Comparison of ENCODE assay signal across 7 mouse cellular contexts in the genomic region with DNA sequence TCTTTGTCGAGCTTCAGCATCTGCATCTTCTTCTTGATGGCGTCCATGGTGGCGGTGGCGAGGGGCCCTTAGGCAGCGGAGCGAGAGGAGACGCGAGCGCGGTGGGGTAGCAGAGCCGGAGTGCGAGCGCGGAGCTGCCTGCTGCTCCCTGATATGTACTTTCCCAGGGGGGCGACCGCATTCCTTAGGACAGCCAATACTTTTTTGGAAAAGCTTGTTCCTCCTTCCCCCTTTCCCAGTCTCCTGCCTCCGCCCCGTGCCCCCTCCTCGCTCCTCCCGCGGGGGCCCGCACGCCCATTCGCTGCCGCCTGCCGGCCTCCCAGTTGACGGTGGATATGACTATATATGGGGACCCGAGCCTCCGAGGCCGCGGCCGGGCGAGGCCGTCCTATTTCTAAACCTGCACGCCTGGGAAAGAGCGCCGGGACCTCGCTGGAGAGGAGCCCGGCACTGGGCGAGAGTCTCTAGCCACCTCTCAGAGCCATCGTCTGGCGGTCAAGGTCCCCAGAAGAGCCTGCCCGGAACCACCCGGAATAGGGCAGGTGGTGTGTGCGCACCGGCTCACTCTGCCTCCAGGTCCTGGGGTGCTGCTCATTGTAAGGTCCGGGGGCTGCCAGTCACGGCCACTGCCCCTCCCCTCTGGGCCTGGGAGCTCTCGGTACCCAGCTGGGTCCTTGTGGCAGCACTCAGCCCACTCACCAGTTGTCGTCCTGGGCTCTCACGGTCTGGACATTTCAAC. TPM values are rescaled to one million over a fixed set of nuclear protein-coding genes. Genes with fewer than 3 reads are reported as not detected.
DNase-seq lines count a peak whose midpoint lies in the region; ATAC-seq and TF ChIP-seq lines count a peak whose summit lies in the region.

A gene (minus strand): TSS at position 321 of the 739 bp plus-strand sequence.

- H3K9me3 ChIP-seq in hindbrain, embryonic 16.5 days (ENCODE audit: control insufficient read depth, low read length), result no peaks in the 10 kb centered on the region

- peak; percentile 52 to 58 for DNase-seq in adrenal gland, adult 18-20 months (ENCODE audit: low spot score in 2 of 2)
- DNase-seq in gastrocnemius, postnatal 10 days, result peak; percentile 82
- no peak for DNase-seq in left cerebral cortex, adult 8-10 months (ENCODE audit: low spot score in 2 of 2)
- peak; percentile 59 to 61 for DNase-seq in right cerebral cortex, adult 2 months (ENCODE audit: low spot score in 2 of 2)

- under 1% methylated on average over 51 of the region's 51 CpGs for WGBS in hindbrain, embryonic 16.5 days
- 3% methylated on average over 51 of the region's 51 CpGs for WGBS in macrophage (ENCODE audit: missing documents)

- H3K36me3 ChIP-seq in hindbrain, embryonic 16.5 days (ENCODE audit: control insufficient read depth, insufficient read depth, low read length), result no peaks in the 10 kb centered on the region
- H3K36me3 ChIP-seq in macrophage (ENCODE audit: inconsistent target), result no peaks in the 10 kb centered on the region

- H3K79me2 ChIP-seq in macrophage (ENCODE audit: inconsistent target), result no peaks in the 10 kb centered on the region

- peak within 1 kb of the TSS; percentile 67 for H3K9ac ChIP-seq in hindbrain, embryonic 16.5 days (ENCODE audit: low read depth, low read length)

- peak; percentile 62; the same call in 1 of the 2 replicates for TF ChIP-seq POLR2A in cortical plate, adult 2 months (IDR thresholded peaks at IDR 0.05; ENCODE audit: extremely low read depth, insufficient read depth, low read length)

- peak within 1 kb of the TSS; percentile 97 for H3K4me2 ChIP-seq in hindbrain, embryonic 16.5 days (ENCODE audit: low read length)

- H3K4me1 ChIP-seq in cortical plate, adult 2 months (ENCODE audit: control insufficient read depth, insufficient read depth, low read length), result no peaks in the 10 kb centered on the region
- peaks cover 27% of the 10 kb centered on the region for H3K4me1 ChIP-seq in hindbrain, embryonic 16.5 days (ENCODE audit: control insufficient read depth, insufficient read depth, low read depth, low read length)

- TF ChIP-seq CTCF in cortical plate, adult 2 months (IDR thresholded peaks at IDR 0.05; ENCODE audit: extremely low read depth, insufficient read depth, low read length), result no peak

- peak within 1 kb of the TSS; percentile 59 for H3K4me3 ChIP-seq in cortical plate, adult 2 months (ENCODE audit: insufficient read depth, low read length)
- peak within 1 kb of the TSS; percentile 56 for H3K4me3 ChIP-seq in hindbrain, embryonic 16.5 days (ENCODE audit: low read length)
- no peak within 1 kb of the TSS; the same call in 1 of the 2 replicates for H3K4me3 ChIP-seq in macrophage (ENCODE audit: inconsistent target)

- H3K27ac ChIP-seq in cortical plate, adult 2 months (ENCODE audit: insufficient read depth, low read length), result peak within 1 kb of the TSS; percentile 67
- H3K27ac ChIP-seq in hindbrain, embryonic 16.5 days (ENCODE audit: low read depth, low read length), result peak within 1 kb of the TSS; percentile 16; the same call in 1 of the 2 replicates
- H3K27ac ChIP-seq in macrophage, result no peak within 1 kb of the TSS

- H3K27me3 ChIP-seq in hindbrain, embryonic 16.5 days (replicated peaks; ENCODE audit: control insufficient read depth, insufficient read depth, low read length), result peaks cover 8% of the 10 kb centered on the region

- peak; percentile 49 for ATAC-seq in hindbrain, embryonic 16.5 days

RNA-seq across cellular contexts. Expression of the gene that starts here (rescaled TPM):
- 100 to 1,000 TPM; 158 to 306 TPM for total RNA-seq in adrenal gland, adult 18-20 months (2021)
- polyA plus RNA-seq in cortical plate, adult 2 months (2012; rRNA removed), result 234 and 242 TPM in 2 replicates
- over 10,000 TPM; 16,629 to 18,397 TPM for total RNA-seq in gastrocnemius, postnatal 10 days (2021)
- 187 and 214 TPM in 2 replicates for polyA plus RNA-seq in hindbrain, embryonic 16.5 days (2015; fragmentation: Nextera tagmentation; extraction: Ambion mirVana)
- total RNA-seq in left cerebral cortex, adult 8-10 months (2022), result 100 to 1,000 TPM; 208 to 237 (median 224) TPM
- 100 to 1,000 TPM in 23 of 26 experiments, 10 to 100 TPM in 3; 48.0 to 685 (median 176) TPM for total RNA-seq in macrophage (2018; cell fraction: chromatin; rRNA removed)
- total RNA-seq in macrophage (2018; cell fraction: cytosol; rRNA removed), result 100 to 1,000 TPM in 1 of 26 experiments, 10 to 100 TPM in 25; 43.6 to 100 (median 67.4) TPM
- total RNA-seq in macrophage (2018; cell fraction: nucleus; rRNA removed), result 100 to 1,000 TPM in 12 of 26 experiments, 10 to 100 TPM in 14; 49.8 to 226 (median 95.4) TPM
- 62.6 to 101 TPM (median 96.3 TPM) in 3 replicates for polyA plus RNA-seq in macrophage (2018)

Comparison
In these comparisons a context has a peak if more than half of its experiments do, and no peak if none do; other contexts are left out.
1. RNA of the gene that starts here (total RNA-seq): 16,629 to 18,397 TPM in gastrocnemius, postnatal 10 days; 158 to 306 TPM in adrenal gland, adult 18-20 months and 208 to 237 TPM in left cerebral cortex, adult 8-10 months; every median in the first group is over 10 times any median in the second.
2. DNase-seq: peak in adrenal gland, adult 18-20 months (2 of 2), gastrocnemius, postnatal 10 days (single experiment) and right cerebral cortex, adult 2 months (2 of 2); none in left cerebral cortex, adult 8-10 months (0 of 2).